Mouse (Mus musculus) small intestine, adult 2 months (tissue): ENCODE results near the gene Prr36.
"Not testable (repeated sequence)": the region's sequence is repeated elsewhere in the genome, so short reads cannot be mapped to it uniquely, and the experiment has no call there.

Source experiments
- CTCF ChIP-seq: fragments of 200-500 bp; IDR thresholded peaks from 2 replicates; pipeline ENCODE4 v1.5.1; 2012; ENCODE audit warnings: low read depth, mild to moderate bottlenecking, control low read depth, inconsistent platforms, low read length, moderate library complexity, mixed read lengths; ENCODE audit not compliant: insufficient replicate concordance, insufficient read length; ENCODE audit errors: extremely low read depth
- POLR2A ChIP-seq: fragments of 200-500 bp; IDR thresholded peaks from 2 replicates; pipeline ENCODE4 v1.6.1; 2012; ENCODE audit warnings: low read depth, mild to moderate bottlenecking, control low read depth, inconsistent platforms, low read length, moderate library complexity

- TF ChIP-seq POLR2A, CTCF: not testable (repeated sequence)
Measured at GRCm38 (mm10) chr8:4255471-4255870, 38.2 kb upstream of the Prr36 start.
